Mouse (Mus musculus): ENCODE measurements at regions not wholly inside any gene's neighbourhood (a gene's known extent, or its start where the extent isn't known, plus 50 kb on each side); places are given as distances from the start of the nearest gene placed in this dataset.
A peak's percentile ranks its signal among the peaks of the same experiment; 100 is the strongest.

DNA sequence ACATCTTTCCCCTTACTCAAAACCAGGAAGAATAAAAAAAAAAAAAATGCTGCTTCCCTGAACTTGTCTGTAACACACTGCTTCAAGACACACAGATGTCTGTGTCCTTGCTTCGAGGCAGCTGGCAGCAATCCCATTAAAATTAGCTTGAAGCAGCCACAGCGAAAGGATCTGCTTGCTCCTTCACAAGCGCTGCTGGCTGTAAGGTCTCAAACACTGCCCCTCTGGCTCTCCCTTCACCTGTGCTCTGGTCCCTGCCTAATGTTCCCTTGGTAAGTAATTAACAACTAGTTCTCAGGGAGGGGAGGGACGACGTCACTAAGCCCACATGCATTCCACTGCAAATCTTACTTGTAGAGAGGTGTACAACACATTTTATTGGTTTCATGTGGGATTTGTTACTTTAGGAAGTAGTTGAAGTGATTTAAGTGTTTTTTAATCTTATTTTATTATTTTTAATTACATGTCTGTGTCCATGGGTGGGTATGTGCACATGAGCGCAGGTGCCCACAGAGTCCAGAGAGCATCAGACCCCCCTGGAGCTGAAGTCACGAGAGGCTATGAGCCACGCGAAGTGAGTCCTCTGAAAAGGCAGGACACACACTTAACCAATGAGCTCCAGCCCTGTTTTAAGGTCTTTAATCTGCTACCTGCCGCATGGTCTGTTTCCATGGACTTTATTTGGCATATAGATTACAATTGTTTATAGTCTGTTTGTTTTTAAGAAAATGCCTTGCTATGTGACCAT is 61.1 kb upstream of the Cers6 start:
- Histone ChIP-seq H3K4me3 (replicated peaks; ENCODE audit: low read length) (no peak overlapping the region), H3K27ac (ENCODE audit: low read length) (no peak overlapping the region), H3K36me3 (ENCODE audit: control insufficient read depth, insufficient read depth, low read length) (no peaks in the 10 kb centered on the region), H3K9ac (ENCODE audit: low read length) (no peak overlapping the region), H3K4me1 (ENCODE audit: control insufficient read depth, insufficient read depth, low read length) (no peaks in the 10 kb centered on the region), H3K9me3 (replicated peaks; ENCODE audit: control insufficient read depth, low read length) (no peaks in the 10 kb centered on the region), H3K4me2 (ENCODE audit: low read depth, low read length) (no peak overlapping the region), H3K27me3 (ENCODE audit: control insufficient read depth, insufficient read depth, low read length) (no peaks in the 10 kb centered on the region; the same call in 1 of the 2 replicates)
- ATAC-seq (ENCODE audit: insufficient read depth, low FRiP score): no peak
- WGBS: 66% methylated on average over 10 of the region's 10 CpGs

DNA sequence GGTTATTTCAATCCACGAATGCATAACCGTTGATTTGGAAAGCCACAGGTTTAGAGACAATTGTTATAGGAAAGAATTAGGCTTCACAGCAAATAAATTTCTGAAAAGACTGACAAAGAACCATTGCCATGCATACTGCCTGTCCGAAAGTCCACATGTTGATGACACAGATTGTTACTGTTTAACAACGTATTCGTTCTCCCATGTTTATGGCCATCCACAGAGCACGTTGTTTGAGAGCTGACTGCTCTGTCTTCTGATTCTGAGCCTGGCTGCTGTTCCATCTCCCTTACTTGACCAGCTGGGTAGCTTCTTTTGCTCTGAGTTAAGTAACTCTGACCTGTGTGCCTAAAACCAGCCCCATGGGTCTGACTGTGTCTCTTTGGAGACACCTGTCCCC is 57.1 kb upstream of the Cers6 start:
- no peak overlapping the region for H3K4me3 ChIP-seq (replicated peaks; ENCODE audit: low read length)
- no peak overlapping the region for H3K27ac ChIP-seq (ENCODE audit: low read length)
- no peak for ATAC-seq (ENCODE audit: insufficient read depth, low FRiP score)
- no peaks in the 10 kb centered on the region for H3K36me3 ChIP-seq (ENCODE audit: control insufficient read depth, insufficient read depth, low read length)
- WGBS: 89% methylated on average over 6 of the region's 6 CpGs
- no peak overlapping the region for H3K4me2 ChIP-seq (ENCODE audit: low read depth, low read length)
- no peaks in the 10 kb centered on the region for H3K9me3 ChIP-seq (replicated peaks; ENCODE audit: control insufficient read depth, low read length)
- H3K27me3 ChIP-seq (ENCODE audit: control insufficient read depth, insufficient read depth, low read length): no peaks in the 10 kb centered on the region; the same call in 1 of the 2 replicates
- H3K9ac ChIP-seq (ENCODE audit: low read length): no peak overlapping the region
- H3K4me1 ChIP-seq (ENCODE audit: control insufficient read depth, insufficient read depth, low read length): peaks cover 8% of the 10 kb centered on the region

GRCm38 (mm10) chr2:68805866-68806265 is 55.4 kb upstream of the Cers6 start:
- no peaks in the 10 kb centered on the region; the same call in 1 of the 2 replicates for H3K27me3 ChIP-seq (ENCODE audit: control insufficient read depth, insufficient read depth, low read length)
- H3K4me2 ChIP-seq (ENCODE audit: low read depth, low read length): peak overlapping the region; percentile 25; the same call in 1 of the 2 replicates
- H3K4me1 ChIP-seq (ENCODE audit: control insufficient read depth, insufficient read depth, low read length): peaks cover 8% of the 10 kb centered on the region
- H3K36me3 ChIP-seq (ENCODE audit: control insufficient read depth, insufficient read depth, low read length): no peaks in the 10 kb centered on the region
- H3K4me3 ChIP-seq (replicated peaks; ENCODE audit: low read length): no peak overlapping the region
- no peak overlapping the region for H3K9ac ChIP-seq (ENCODE audit: low read length)
- H3K27ac ChIP-seq (ENCODE audit: low read length): peak overlapping the region; percentile 39; the same call in 1 of the 2 replicates
- H3K9me3 ChIP-seq (replicated peaks; ENCODE audit: control insufficient read depth, low read length): no peaks in the 10 kb centered on the region
- ATAC-seq (ENCODE audit: insufficient read depth, low FRiP score): peak; percentile 56
- 24% methylated on average over 3 of the region's 3 CpGs for WGBS

- no peak for ATAC-seq (ENCODE audit: insufficient read depth, low FRiP score)
These were observed 54.8 kb upstream of the Cers6 start for GRCm38 (mm10) chr2:68806311-68806895.

More at GRCm38 (mm10) chr2:68806311-68806895, 54.8 kb upstream of the Cers6 start:
- H3K36me3 ChIP-seq (ENCODE audit: control insufficient read depth, insufficient read depth, low read length): no peaks in the 10 kb centered on the region
- no peak overlapping the region for H3K9ac ChIP-seq (ENCODE audit: low read length)
- no peaks in the 10 kb centered on the region for H3K9me3 ChIP-seq (replicated peaks; ENCODE audit: control insufficient read depth, low read length)
- H3K27ac ChIP-seq (ENCODE audit: low read length): peak overlapping the region; percentile 46; the same call in 1 of the 2 replicates
- peaks cover 8% of the 10 kb centered on the region for H3K4me1 ChIP-seq (ENCODE audit: control insufficient read depth, insufficient read depth, low read length)
- no peak overlapping the region for H3K4me3 ChIP-seq (replicated peaks; ENCODE audit: low read length)
- 40% methylated on average over 10 of the region's 10 CpGs for WGBS
- no peaks in the 10 kb centered on the region; the same call in 1 of the 2 replicates for H3K27me3 ChIP-seq (ENCODE audit: control insufficient read depth, insufficient read depth, low read length)
- peak overlapping the region; percentile 25; the same call in 1 of the 2 replicates for H3K4me2 ChIP-seq (ENCODE audit: low read depth, low read length)
